Mouse (Mus musculus): ENCODE measurements around the gene Rnaseh2a. TPM values are rescaled to one million over a fixed set of nuclear protein-coding genes. Genes with fewer than 3 reads are reported as not detected.

Gene Rnaseh2a
- polyA plus RNA-seq, 1 experiment from 2014 or later = 147 TPM

- DNase-seq (ENCODE audit: low spot score) = no peak
- H3K27ac ChIP-seq (replicated peaks) = peak overlapping the region; percentile 97
- peak overlapping the region; percentile 80 for H3K4me3 ChIP-seq
- H3K4me1 ChIP-seq = peaks cover 64% of the 10 kb centered on the region
- H3K9me3 ChIP-seq = no peaks in the 10 kb centered on the region
- 69% methylated on average over 5 of the region's 5 CpGs for WGBS
- H3K27me3 ChIP-seq (replicated peaks; ENCODE audit: low read depth, poor library complexity, severe bottlenecking) = no peaks in the 10 kb centered on the region
- peaks cover 50% of the 10 kb centered on the region for H3K36me3 ChIP-seq (replicated peaks)
Observed at GRCm38 (mm10) chr8:84970913-84971312, 1.3 kb upstream of the Rnaseh2a start.

GRCm38 (mm10) chr8:84970135-84970790, 696 bp upstream of the Rnaseh2a start:
- Histone ChIP-seq H3K4me1 (peaks cover 62% of the 10 kb centered on the region), H3K36me3 (replicated peaks) (peaks cover 49% of the 10 kb centered on the region), H3K9me3 (no peaks in the 10 kb centered on the region), H3K4me3 (peak overlapping the region; percentile 80), H3K27me3 (replicated peaks; ENCODE audit: low read depth, poor library complexity, severe bottlenecking) (no peaks in the 10 kb centered on the region), H3K27ac (replicated peaks) (peak overlapping the region; percentile 97)
- WGBS = 12% methylated on average over 21 of the region's 21 CpGs
- DNase-seq (ENCODE audit: low spot score) = peak; percentile 56

GRCm38 (mm10) chr8:84968650-84969049, 917 bp downstream of the Rnaseh2a start:
- peak overlapping the region; percentile 97 for H3K27ac ChIP-seq (replicated peaks)
- peaks cover 39% of the 10 kb centered on the region for H3K36me3 ChIP-seq (replicated peaks)
- peak overlapping the region; percentile 80 for H3K4me3 ChIP-seq
- H3K9me3 ChIP-seq = no peaks in the 10 kb centered on the region
- H3K4me1 ChIP-seq = peaks cover 62% of the 10 kb centered on the region
- 35% methylated on average over 2 of the region's 2 CpGs for WGBS
- no peak for DNase-seq (ENCODE audit: low spot score)
- no peaks in the 10 kb centered on the region for H3K27me3 ChIP-seq (replicated peaks; ENCODE audit: low read depth, poor library complexity, severe bottlenecking)

GRCm38 (mm10) chr8:84967532-84968304, 1.8 kb downstream of the Rnaseh2a start:
- Histone ChIP-seq H3K27me3 (replicated peaks; ENCODE audit: low read depth, poor library complexity, severe bottlenecking) (no peaks in the 10 kb centered on the region), H3K9me3 (no peaks in the 10 kb centered on the region), H3K4me1 (peaks cover 62% of the 10 kb centered on the region), H3K36me3 (replicated peaks) (peaks cover 35% of the 10 kb centered on the region), H3K27ac (replicated peaks) (peak overlapping the region; percentile 12), H3K4me3 (peak overlapping the region; percentile 80)
- WGBS = 88% methylated on average over 13 of the region's 13 CpGs
- no peak for DNase-seq (ENCODE audit: low spot score)

GRCm38 (mm10) chr8:84966603-84967002, 3.0 kb downstream of the Rnaseh2a start:
- Histone ChIP-seq H3K4me3 (peak overlapping the region; percentile 75), H3K27ac (replicated peaks) (peak overlapping the region; percentile 82), H3K27me3 (replicated peaks; ENCODE audit: low read depth, poor library complexity, severe bottlenecking) (no peaks in the 10 kb centered on the region), H3K9me3 (no peaks in the 10 kb centered on the region), H3K36me3 (replicated peaks) (peaks cover 35% of the 10 kb centered on the region), H3K4me1 (peaks cover 60% of the 10 kb centered on the region)
- 50% methylated on average over 3 of the region's 3 CpGs for WGBS
- no peak for DNase-seq (ENCODE audit: low spot score)

- H3K27ac ChIP-seq (replicated peaks) = peak overlapping the region; percentile 82
- under 1% methylated on average over 41 of the region's 41 CpGs for WGBS
- DNase-seq (ENCODE audit: low spot score) = peak; percentile 96
Observed at GRCm38 (mm10) chr8:84965731-84966291, 3.8 kb downstream of the Rnaseh2a start.

GRCm38 (mm10) chr8:84963952-84964351, 5.6 kb downstream of the Rnaseh2a start:
- Histone ChIP-seq H3K27me3 (replicated peaks; ENCODE audit: low read depth, poor library complexity, severe bottlenecking) (no peaks in the 10 kb centered on the region), H3K4me3 (no peak overlapping the region), H3K27ac (replicated peaks) (no peak overlapping the region), H3K4me1 (peaks cover 40% of the 10 kb centered on the region), H3K36me3 (replicated peaks) (peaks cover 47% of the 10 kb centered on the region), H3K9me3 (no peaks in the 10 kb centered on the region)
- WGBS = 87% methylated on average over 4 of the region's 4 CpGs
- no peak for DNase-seq (ENCODE audit: low spot score)

More at GRCm38 (mm10) chr8:84965731-84966291, 3.8 kb downstream of the Rnaseh2a start:
- Histone ChIP-seq H3K36me3 (replicated peaks) (peaks cover 35% of the 10 kb centered on the region), H3K27me3 (replicated peaks; ENCODE audit: low read depth, poor library complexity, severe bottlenecking) (no peaks in the 10 kb centered on the region), H3K4me3 (peak overlapping the region; percentile 75), H3K4me1 (peaks cover 53% of the 10 kb centered on the region), H3K9me3 (no peaks in the 10 kb centered on the region)

- H3K27ac ChIP-seq (replicated peaks) = no peak overlapping the region
- 91% methylated on average over 7 of the region's 7 CpGs for WGBS
- no peaks in the 10 kb centered on the region for H3K27me3 ChIP-seq (replicated peaks; ENCODE audit: low read depth, poor library complexity, severe bottlenecking)
- H3K4me3 ChIP-seq = no peak overlapping the region
- no peaks in the 10 kb centered on the region for H3K9me3 ChIP-seq
- H3K36me3 ChIP-seq (replicated peaks) = peaks cover 80% of the 10 kb centered on the region
- H3K4me1 ChIP-seq = peaks cover 1% of the 10 kb centered on the region
- DNase-seq (ENCODE audit: low spot score) = no peak
Observed at GRCm38 (mm10) chr8:84959811-84960210, 9.8 kb downstream of the Rnaseh2a start.

- peak; percentile 76 for DNase-seq (ENCODE audit: low spot score)
- H3K27me3 ChIP-seq (replicated peaks; ENCODE audit: low read depth, poor library complexity, severe bottlenecking) = peaks cover 21% of the 10 kb centered on the region
- H3K4me1 ChIP-seq = 0 out of 2 replicates have a peak, but pooled peaks cover 3% of the 10 kb centered on the region
- H3K4me3 ChIP-seq = no peak overlapping the region
- H3K9me3 ChIP-seq = no peaks in the 10 kb centered on the region
- no peak overlapping the region for H3K27ac ChIP-seq (replicated peaks)
- H3K36me3 ChIP-seq (replicated peaks) = peaks cover 59% of the 10 kb centered on the region
- 50% methylated on average over 2 of the region's 2 CpGs for WGBS
Observed at GRCm38 (mm10) chr8:84956768-84957167, 12.8 kb downstream of the Rnaseh2a start.

GRCm38 (mm10) chr8:84952612-84953255, 16.8 kb downstream of the Rnaseh2a start:
- H3K36me3 ChIP-seq (replicated peaks) = peaks cover 20% of the 10 kb centered on the region
- DNase-seq (ENCODE audit: low spot score) = no peak
- no peaks in the 10 kb centered on the region for H3K9me3 ChIP-seq
- peaks cover 60% of the 10 kb centered on the region for H3K27me3 ChIP-seq (replicated peaks; ENCODE audit: low read depth, poor library complexity, severe bottlenecking)
- 0 out of 2 replicates have a peak, but pooled peaks cover 3% of the 10 kb centered on the region for H3K4me1 ChIP-seq
- H3K27ac ChIP-seq (replicated peaks) = no peak overlapping the region
- 0 out of 2 replicates have a peak overlapping the region, but pooled peaks have one; percentile 22 for H3K4me3 ChIP-seq
- WGBS = 9% methylated on average over 18 of the region's 18 CpGs

- DNase-seq (ENCODE audit: low spot score) = no peak
- WGBS = 19% methylated on average over 12 of the region's 12 CpGs
- Histone ChIP-seq H3K36me3 (replicated peaks) (no peaks in the 10 kb centered on the region), H3K27me3 (replicated peaks; ENCODE audit: low read depth, poor library complexity, severe bottlenecking) (peaks cover 88% of the 10 kb centered on the region), H3K4me1 (peaks cover 26% of the 10 kb centered on the region), H3K4me3 (no peak overlapping the region), H3K9me3 (no peaks in the 10 kb centered on the region), H3K27ac (replicated peaks) (no peak overlapping the region)
Observed at GRCm38 (mm10) chr8:84949753-84950152, 19.8 kb downstream of the Rnaseh2a start.

GRCm38 (mm10) chr8:84947241-84947545, 22.4 kb downstream of the Rnaseh2a start:
- Histone ChIP-seq H3K4me1 (peaks cover 32% of the 10 kb centered on the region), H3K36me3 (replicated peaks) (no peaks in the 10 kb centered on the region), H3K27me3 (replicated peaks; ENCODE audit: low read depth, poor library complexity, severe bottlenecking) (peaks cover 94% of the 10 kb centered on the region), H3K27ac (replicated peaks) (no peak overlapping the region), H3K4me3 (no peak overlapping the region), H3K9me3 (no peaks in the 10 kb centered on the region)
- 14% methylated on average over 9 of the region's 9 CpGs for WGBS
- peak; percentile 68 for DNase-seq (ENCODE audit: low spot score)
